Mouse (Mus musculus) spleen, adult 12 weeks (tissue): ENCODE data around the gene Cd3eap.

Experiments
- DNase-seq: peaks from one replicate; pipeline ENCODE4 v3.0.0; 2022; ENCODE audit warnings: low spot score

The Cd3eap gene

DNA sequence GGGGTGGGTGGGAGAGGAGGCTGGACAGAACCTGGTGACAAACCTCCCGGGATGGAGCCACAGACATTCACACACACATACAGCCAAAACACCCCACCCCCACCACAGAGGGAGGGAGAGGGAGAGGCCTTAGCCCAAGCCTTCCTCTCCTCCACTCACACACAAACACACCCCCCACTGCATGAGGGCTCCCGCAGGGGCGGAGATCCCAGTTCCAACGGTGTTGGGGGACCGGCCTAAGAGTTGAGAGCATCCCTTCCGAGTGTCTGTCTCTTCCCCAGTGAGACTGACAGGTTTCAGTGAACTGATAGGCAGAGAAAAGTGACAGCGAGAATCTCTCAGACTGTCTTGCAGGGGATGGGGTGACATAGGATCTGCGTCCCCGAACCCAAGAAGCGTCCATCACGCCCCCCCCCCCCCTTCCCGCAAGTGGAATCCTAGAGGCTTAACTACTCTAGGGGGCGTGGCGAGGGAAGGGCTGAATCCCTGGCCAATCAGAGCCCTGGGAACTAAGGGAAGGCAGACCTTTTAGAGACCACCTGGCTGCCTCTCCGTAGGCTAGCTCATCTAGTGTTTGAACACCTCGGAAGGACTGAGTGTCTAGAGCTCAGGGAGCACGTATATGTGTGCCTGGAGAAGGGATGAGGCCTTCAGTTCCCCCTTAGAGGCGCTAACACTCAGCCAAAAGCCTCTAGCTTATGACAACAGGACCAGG, 51.4 kb downstream of the Cd3eap start:
- no peak for DNase-seq

DNA sequence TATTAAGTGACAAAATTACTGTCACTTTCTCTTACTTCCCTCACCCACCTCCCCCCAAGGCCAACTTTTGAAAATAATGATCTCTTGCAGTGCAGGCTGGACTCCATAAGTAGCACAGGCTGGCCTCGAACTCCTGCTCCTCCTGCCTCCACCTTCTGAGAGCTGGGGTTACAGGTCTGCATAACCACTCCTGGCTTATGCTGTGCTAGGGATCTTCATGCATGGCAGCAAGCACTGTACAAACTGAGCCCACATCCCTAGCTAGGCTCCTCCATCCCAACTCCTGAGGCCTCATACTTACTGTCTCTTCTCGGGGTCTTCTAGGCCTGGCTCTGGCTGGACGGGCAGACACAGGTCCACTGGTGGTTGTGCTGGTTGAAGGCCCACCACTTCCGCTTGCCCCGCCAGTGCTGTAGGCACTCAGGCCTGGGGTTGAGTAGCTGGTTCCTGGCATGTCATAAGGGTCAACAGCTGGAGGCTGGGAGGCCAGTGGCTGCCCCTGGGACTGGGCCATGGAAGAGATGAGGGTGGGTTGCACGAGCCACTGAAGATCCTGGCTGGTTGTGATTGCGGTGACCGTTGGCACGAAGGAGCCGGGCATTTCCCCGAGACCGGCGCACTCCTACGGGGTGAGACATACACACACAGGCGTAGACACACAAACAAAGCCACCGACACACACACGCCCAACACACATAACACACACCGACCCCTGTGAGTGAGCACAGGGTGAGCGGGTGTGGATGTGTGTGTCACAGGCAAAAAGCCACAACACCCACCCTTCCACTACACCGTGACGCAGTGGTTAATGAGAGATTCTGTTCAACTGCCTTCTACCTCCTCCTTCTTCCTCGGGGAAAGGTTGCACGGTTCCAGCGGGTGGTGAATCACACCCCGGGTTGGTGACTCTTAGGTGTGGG, 52.2 kb downstream of the Cd3eap start:
- no peak for DNase-seq
